Mouse (Mus musculus): ENCODE data around the gene Stx3. TPM values are rescaled to one million over a fixed set of nuclear protein-coding genes. Genes with fewer than 3 reads are reported as not detected.

Gene Stx3
- polyA plus RNA-seq, 1 experiment from 2014 or later = 17.9 TPM

GRCm38 (mm10) chr19:11769257-11769920 is 49.8 kb downstream of the Stx3 start:
- peak overlapping the region; percentile 82 for H3K4me2 ChIP-seq (replicated peaks; ENCODE audit: low read depth)
- no peak overlapping the region; the same call in 1 of the 2 replicates for H3K4me3 ChIP-seq (ENCODE audit: low read depth, low read length)
- H3K36me3 ChIP-seq (ENCODE audit: control insufficient read depth, insufficient read depth, low read length) = 0 out of 2 replicates have a peak, but pooled peaks cover 6% of the 10 kb centered on the region
- H3K9me3 ChIP-seq (ENCODE audit: control insufficient read depth, low read length) = no peaks in the 10 kb centered on the region
- no peak for DNase-seq (ENCODE audit: low spot score)
- 88% methylated on average over 5 of the region's 5 CpGs for WGBS
- H3K9ac ChIP-seq (ENCODE audit: low read length) = no peak overlapping the region
- no peaks in the 10 kb centered on the region for H3K27me3 ChIP-seq (ENCODE audit: control insufficient read depth, insufficient read depth, low read length)
- TF ChIP-seq EP300 (optimal IDR thresholded peaks at IDR 0.05) = no peak
- H3K4me1 ChIP-seq (replicated peaks; ENCODE audit: control insufficient read depth, insufficient read depth) = no peaks in the 10 kb centered on the region
- ATAC-seq (ENCODE audit: low FRiP score, low TSS enrichment) = no peak
- no peak overlapping the region for H3K27ac ChIP-seq (replicated peaks)

- ATAC-seq (ENCODE audit: low FRiP score, low TSS enrichment) (no peak), DNase-seq (ENCODE audit: low spot score) (no peak)
- WGBS = 10% methylated on average over 3 of the region's 3 CpGs
- TF ChIP-seq CTCF (IDR thresholded peaks at IDR 0.05; ENCODE audit: low read depth) (peak; percentile 92), EP300 (optimal IDR thresholded peaks at IDR 0.05) (no peak)
- no peaks in the 10 kb centered on the region for H3K27me3 ChIP-seq (ENCODE audit: control insufficient read depth, insufficient read depth, low read length)
- H3K4me3 ChIP-seq (ENCODE audit: low read depth, low read length) = no peak overlapping the region
- H3K36me3 ChIP-seq (ENCODE audit: control insufficient read depth, insufficient read depth, low read length) = no peaks in the 10 kb centered on the region
- no peaks in the 10 kb centered on the region for H3K4me1 ChIP-seq (replicated peaks; ENCODE audit: control insufficient read depth, insufficient read depth)
- H3K9ac ChIP-seq (ENCODE audit: low read length) = no peak overlapping the region
- no peaks in the 10 kb centered on the region for H3K9me3 ChIP-seq (ENCODE audit: control insufficient read depth, low read length)
- H3K4me2 ChIP-seq (replicated peaks; ENCODE audit: low read depth) = no peak overlapping the region
- H3K27ac ChIP-seq (replicated peaks) = no peak overlapping the region
Observed at GRCm38 (mm10) chr19:11768163-11768562, 51.0 kb downstream of the Stx3 start.

GRCm38 (mm10) chr19:11766413-11766812 is 52.8 kb downstream of the Stx3 start:
- DNase-seq (ENCODE audit: low spot score) (no peak), ATAC-seq (ENCODE audit: low FRiP score, low TSS enrichment) (no peak)
- 64% methylated on average over 4 of the region's 4 CpGs for WGBS
- H3K27me3 ChIP-seq (ENCODE audit: control insufficient read depth, insufficient read depth, low read length) = no peaks in the 10 kb centered on the region
- H3K9me3 ChIP-seq (ENCODE audit: control insufficient read depth, low read length) = no peaks in the 10 kb centered on the region
- H3K36me3 ChIP-seq (ENCODE audit: control insufficient read depth, insufficient read depth, low read length) = no peaks in the 10 kb centered on the region
- H3K4me1 ChIP-seq (replicated peaks; ENCODE audit: control insufficient read depth, insufficient read depth) = no peaks in the 10 kb centered on the region
- no peak overlapping the region for H3K27ac ChIP-seq (replicated peaks)
- H3K4me3 ChIP-seq (ENCODE audit: low read depth, low read length) = no peak overlapping the region
- no peak overlapping the region for H3K4me2 ChIP-seq (replicated peaks; ENCODE audit: low read depth)
- no peak for TF ChIP-seq EP300 (optimal IDR thresholded peaks at IDR 0.05)
- no peak for TF ChIP-seq CTCF (IDR thresholded peaks at IDR 0.05; ENCODE audit: low read depth)
- H3K9ac ChIP-seq (ENCODE audit: low read length) = no peak overlapping the region

- 76% methylated on average over 3 of the region's 3 CpGs for WGBS
Observed at GRCm38 (mm10) chr19:11765059-11765458, 54.1 kb downstream of the Stx3 start.

GRCm38 (mm10) chr19:11747298-11747697 is 71.9 kb downstream of the Stx3 start, which contains the start of gene Gif:
Gif (plus strand) TSS chr19:11747554.
- Histone ChIP-seq H3K9ac (ENCODE audit: low read length) (no peak within 1 kb of the TSS), H3K27ac (replicated peaks) (no peak within 1 kb of the TSS), H3K9me3 (ENCODE audit: control insufficient read depth, low read length) (no peaks in the 10 kb centered on the region), H3K36me3 (ENCODE audit: control insufficient read depth, insufficient read depth, low read length) (no peaks in the 10 kb centered on the region), H3K4me1 (replicated peaks; ENCODE audit: control insufficient read depth, insufficient read depth) (no peaks in the 10 kb centered on the region), H3K4me3 (ENCODE audit: low read depth, low read length) (no peak within 1 kb of the TSS), H3K27me3 (ENCODE audit: control insufficient read depth, insufficient read depth, low read length) (no peaks in the 10 kb centered on the region), H3K4me2 (replicated peaks; ENCODE audit: low read depth) (no peak within 1 kb of the TSS)
- 83% methylated on average over 2 of the region's 2 CpGs for WGBS
- ATAC-seq (ENCODE audit: low FRiP score, low TSS enrichment) = no peak
- TF ChIP-seq CTCF (IDR thresholded peaks at IDR 0.05; ENCODE audit: low read depth) (no peak), EP300 (optimal IDR thresholded peaks at IDR 0.05) (no peak)
- no peak for DNase-seq (ENCODE audit: low spot score)

More at GRCm38 (mm10) chr19:11765059-11765458, 54.1 kb downstream of the Stx3 start:
- H3K27ac ChIP-seq (replicated peaks) = no peak overlapping the region
- TF ChIP-seq EP300 (optimal IDR thresholded peaks at IDR 0.05) (no peak), CTCF (IDR thresholded peaks at IDR 0.05; ENCODE audit: low read depth) (peak; percentile 55)
- no peak for ATAC-seq (ENCODE audit: low FRiP score, low TSS enrichment)
- H3K4me1 ChIP-seq (replicated peaks; ENCODE audit: control insufficient read depth, insufficient read depth) = no peaks in the 10 kb centered on the region
- no peak overlapping the region for H3K9ac ChIP-seq (ENCODE audit: low read length)
- no peaks in the 10 kb centered on the region for H3K36me3 ChIP-seq (ENCODE audit: control insufficient read depth, insufficient read depth, low read length)
- H3K27me3 ChIP-seq (ENCODE audit: control insufficient read depth, insufficient read depth, low read length) = no peaks in the 10 kb centered on the region
- DNase-seq (ENCODE audit: low spot score) = no peak
- H3K4me2 ChIP-seq (replicated peaks; ENCODE audit: low read depth) = no peak overlapping the region
- no peaks in the 10 kb centered on the region for H3K9me3 ChIP-seq (ENCODE audit: control insufficient read depth, low read length)
- no peak overlapping the region for H3K4me3 ChIP-seq (ENCODE audit: low read depth, low read length)

GRCm38 (mm10) chr19:11745680-11746079 is 73.5 kb downstream of the Stx3 start:
- Histone ChIP-seq H3K9ac (ENCODE audit: low read length) (no peak overlapping the region), H3K4me3 (ENCODE audit: low read depth, low read length) (no peak overlapping the region), H3K27ac (replicated peaks) (no peak overlapping the region), H3K4me2 (replicated peaks; ENCODE audit: low read depth) (no peak overlapping the region), H3K27me3 (ENCODE audit: control insufficient read depth, insufficient read depth, low read length) (no peaks in the 10 kb centered on the region), H3K36me3 (ENCODE audit: control insufficient read depth, insufficient read depth, low read length) (no peaks in the 10 kb centered on the region), H3K4me1 (replicated peaks; ENCODE audit: control insufficient read depth, insufficient read depth) (no peaks in the 10 kb centered on the region), H3K9me3 (ENCODE audit: control insufficient read depth, low read length) (no peaks in the 10 kb centered on the region)
- no peak for TF ChIP-seq EP300 (optimal IDR thresholded peaks at IDR 0.05)
- no peak for TF ChIP-seq CTCF (IDR thresholded peaks at IDR 0.05; ENCODE audit: low read depth)
- DNase-seq (ENCODE audit: low spot score) (no peak), ATAC-seq (ENCODE audit: low FRiP score, low TSS enrichment) (no peak)
